Comparison of ENCODE assay signal across 13 mouse cellular contexts in the genomic region with DNA sequence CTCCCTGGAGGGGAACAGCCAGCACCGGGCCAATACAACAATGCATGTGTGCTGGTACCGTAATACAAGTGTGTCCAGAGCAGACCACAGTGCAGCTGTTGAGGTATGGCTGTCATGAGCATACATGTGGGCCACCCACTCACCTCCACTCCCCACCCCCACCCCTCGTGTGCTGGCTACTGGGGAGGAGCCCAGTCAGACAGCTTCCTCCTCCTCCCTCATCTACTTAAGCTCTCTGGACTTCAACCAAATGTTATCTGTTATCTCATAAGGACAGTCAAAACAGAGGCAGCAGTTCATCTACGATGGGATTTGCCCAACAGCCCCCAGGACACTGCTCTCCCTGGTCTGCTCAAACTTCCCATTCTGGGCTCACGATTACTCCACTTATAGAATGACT. TPM values are rescaled to one million over a fixed set of nuclear protein-coding genes. Genes with fewer than 3 reads are reported as not detected.
DNase-seq lines count a peak whose midpoint lies in the region; ATAC-seq and TF ChIP-seq lines count a peak whose summit lies in the region.
"Had no signal": no experiment of that assay in that cellular context is flagged by ENCODE, and none has a peak within 500 bp of the region (broad histone marks: within the 10 kb centered on the region; RNA-seq: fewer than 3 reads in every experiment).

No protein-coding gene starts in this region.

- H3K79me2 ChIP-seq in MEL (ENCODE audit: control insufficient read depth, insufficient read depth, low read length, poor library complexity), result no peaks in the 10 kb centered on the region

- no peaks in the 10 kb centered on the region for H3K27me3 ChIP-seq in hindbrain, embryonic 11.5 days (ENCODE audit: control insufficient read depth, insufficient read depth, low read length)
- H3K27me3 ChIP-seq in hindbrain, embryonic 12.5 days, result no peaks in the 10 kb centered on the region
- no peaks in the 10 kb centered on the region for H3K27me3 ChIP-seq in MEL (ENCODE audit: control insufficient read depth in 1 of 2, insufficient read depth in 2 of 2, low read length in 2 of 2)
- H3K27me3 ChIP-seq in forebrain, embryonic 16.5 days (replicated peaks; ENCODE audit: control insufficient read depth, insufficient read depth, low read length), result no peaks in the 10 kb centered on the region
- H3K27me3 ChIP-seq in liver, embryonic 14.5 days (ENCODE audit: control insufficient read depth, insufficient read depth, low read length), result no peaks in the 10 kb centered on the region
- H3K27me3 ChIP-seq: embryonic facial prominence, embryonic 13.5 days; lung, embryonic 15.5 days had no signal

- TF ChIP-seq CTCF in MEL (IDR thresholded peaks at IDR 0.05 in 2 of 3, conservative IDR thresholded peaks at IDR 0.05 in 1 of 3; ENCODE audit: control insufficient read depth in 1 of 3, insufficient read depth in 1 of 3, low read depth in 2 of 3, low read length in 3 of 3, poor library complexity in 1 of 3, severe bottlenecking in 1 of 3), result no peak
- TF ChIP-seq CTCF in liver, embryonic 14.5 days (IDR thresholded peaks at IDR 0.05; ENCODE audit: low read depth), result no peak

- 87% methylated on average over 5 of the region's 5 CpGs for WGBS in hindbrain, embryonic 11.5 days
- 88% methylated on average over 5 of the region's 5 CpGs for WGBS in hindbrain, embryonic 12.5 days
- WGBS in forebrain, embryonic 16.5 days, result 80% methylated on average over 5 of the region's 5 CpGs
- WGBS in liver, embryonic 14.5 days (ENCODE audit: insufficient replicate concordance), result 29% methylated on average over 5 of the region's 5 CpGs

- no peak overlapping the region for H3K4me3 ChIP-seq in hindbrain, embryonic 11.5 days (ENCODE audit: low read depth, low read length)
- H3K4me3 ChIP-seq in hindbrain, embryonic 12.5 days, result no peak overlapping the region
- H3K4me3 ChIP-seq in MEL (ENCODE audit: control insufficient read depth in 1 of 2, insufficient read depth in 1 of 2, low read depth in 2 of 2, low read length in 2 of 2), result no peak overlapping the region
- H3K4me3 ChIP-seq in forebrain, embryonic 16.5 days (replicated peaks; ENCODE audit: low read length), result no peak overlapping the region
- H3K4me3 ChIP-seq in liver, embryonic 14.5 days (ENCODE audit: insufficient read depth in 1 of 2, low read depth in 2 of 2, low read length in 2 of 2), result no peak overlapping the region
- H3K4me3 ChIP-seq: embryonic facial prominence, embryonic 13.5 days; lung, embryonic 15.5 days had no signal

- peak; percentile 40; the same call in 1 of the 2 replicates for ATAC-seq in hindbrain, embryonic 11.5 days (ENCODE audit: low FRiP score)
- ATAC-seq in hindbrain, embryonic 12.5 days (ENCODE audit: low FRiP score), result no peak
- ATAC-seq in forebrain, embryonic 16.5 days, result 0 out of 2 replicates have a peak, but pooled peaks have one; percentile 19
- ATAC-seq in liver, embryonic 14.5 days (ENCODE audit: insufficient read depth), result peak; percentile 72

- no peaks in the 10 kb centered on the region for H3K9me3 ChIP-seq in hindbrain, embryonic 11.5 days (ENCODE audit: control insufficient read depth, low read length)
- H3K9me3 ChIP-seq in hindbrain, embryonic 12.5 days (replicated peaks), result no peaks in the 10 kb centered on the region
- no peaks in the 10 kb centered on the region for H3K9me3 ChIP-seq in MEL (replicated peaks; ENCODE audit: insufficient read depth, low read length)
- H3K9me3 ChIP-seq in forebrain, embryonic 16.5 days (ENCODE audit: control insufficient read depth, low read length), result no peaks in the 10 kb centered on the region
- H3K9me3 ChIP-seq in liver, embryonic 14.5 days (ENCODE audit: control insufficient read depth, low read length), result no peaks in the 10 kb centered on the region
- H3K9me3 ChIP-seq: embryonic facial prominence, embryonic 13.5 days; lung, embryonic 15.5 days had no signal

- TF ChIP-seq POLR2A in MEL (IDR thresholded peaks at IDR 0.05; ENCODE audit: control insufficient read depth in 1 of 2, insufficient read depth in 1 of 2, low read depth in 1 of 2, low read length in 2 of 2, poor library complexity in 1 of 2), result peak in 1 of 2 experiments; percentile 46; a peak in 1 of 4 replicates

- no peak overlapping the region for H3K27ac ChIP-seq in hindbrain, embryonic 11.5 days (ENCODE audit: low read depth, low read length)
- no peak overlapping the region for H3K27ac ChIP-seq in hindbrain, embryonic 12.5 days
- H3K27ac ChIP-seq in MEL (ENCODE audit: control insufficient read depth, low read depth, low read length), result peak overlapping the region; percentile 37
- no peak overlapping the region for H3K27ac ChIP-seq in forebrain, embryonic 16.5 days (ENCODE audit: low read length)
- H3K27ac ChIP-seq in liver, embryonic 14.5 days, result no peak overlapping the region
- H3K27ac ChIP-seq: lung, embryonic 15.5 days had no signal

- no peak; the same call in 1 of the 2 replicates for TF ChIP-seq RAD21 in MEL (IDR thresholded peaks at IDR 0.05; ENCODE audit: low read depth, low read length)

- no peak overlapping the region for H3K9ac ChIP-seq in hindbrain, embryonic 11.5 days (ENCODE audit: low read depth, low read length)
- no peak overlapping the region for H3K9ac ChIP-seq in hindbrain, embryonic 12.5 days
- no peak overlapping the region for H3K9ac ChIP-seq in MEL (ENCODE audit: control insufficient read depth, low read depth, low read length, poor library complexity, severe bottlenecking)
- H3K9ac ChIP-seq in forebrain, embryonic 16.5 days (replicated peaks; ENCODE audit: low read depth, low read length), result no peak overlapping the region
- H3K9ac ChIP-seq in liver, embryonic 14.5 days (replicated peaks), result no peak overlapping the region
- H3K9ac ChIP-seq: embryonic facial prominence, embryonic 13.5 days; lung, embryonic 15.5 days had no signal

- H3K4me1 ChIP-seq in hindbrain, embryonic 11.5 days (replicated peaks; ENCODE audit: control insufficient read depth, insufficient read depth, low read length), result no peaks in the 10 kb centered on the region
- H3K4me1 ChIP-seq in hindbrain, embryonic 12.5 days, result no peaks in the 10 kb centered on the region
- peaks cover 19 to 38% of the 10 kb centered on the region in 2 experiments for H3K4me1 ChIP-seq in MEL (ENCODE audit: control insufficient read depth in 1 of 2, insufficient read depth in 2 of 2, low read length in 2 of 2)
- no peaks in the 10 kb centered on the region for H3K4me1 ChIP-seq in forebrain, embryonic 16.5 days (replicated peaks; ENCODE audit: control insufficient read depth, insufficient read depth, low read length)
- H3K4me1 ChIP-seq in liver, embryonic 14.5 days (replicated peaks; ENCODE audit: control insufficient read depth in 2 of 2, insufficient read depth in 2 of 2, low read length in 1 of 2), result peaks cover 3 to 8% of the 10 kb centered on the region in 2 experiments; a peak in 3 of 4 replicates
- H3K4me1 ChIP-seq: lung, embryonic 15.5 days had no signal

- DNase-seq in hindbrain, embryonic 11.5 days (ENCODE audit: low spot score), result no peak
- DNase-seq in MEL (ENCODE audit: low read depth, low spot score), result peak; percentile 85
- no peak for DNase-seq in liver, embryonic 14.5 days (ENCODE audit: low read depth in 3 of 3, low spot score in 3 of 3)
- no peak for DNase-seq in B cell, adult 2 months
- DNase-seq in spleen, adult 18-20 months, result no peak
- no peak for DNase-seq in ovary, adult 18-20 months (ENCODE audit: low spot score)
- DNase-seq: cerebellum, adult 8-10 months; gastrocnemius, postnatal 25 days; retina, postnatal 1 day had no signal

- peak; percentile 92 for TF ChIP-seq EP300 in MEL (IDR thresholded peaks at IDR 0.05; ENCODE audit: low read depth in 1 of 2, low read length in 2 of 2)
- TF ChIP-seq EP300 in liver, embryonic 14.5 days (IDR thresholded peaks at IDR 0.05; ENCODE audit: low read depth), result no peak

- no peak overlapping the region for H3K4me2 ChIP-seq in hindbrain, embryonic 11.5 days (replicated peaks; ENCODE audit: low read depth, low read length)
- no peak overlapping the region for H3K4me2 ChIP-seq in hindbrain, embryonic 12.5 days (replicated peaks)
- H3K4me2 ChIP-seq in forebrain, embryonic 16.5 days (ENCODE audit: low read length), result no peak overlapping the region
- no peak overlapping the region for H3K4me2 ChIP-seq in liver, embryonic 14.5 days (ENCODE audit: low read depth)
- H3K4me2 ChIP-seq: embryonic facial prominence, embryonic 13.5 days; lung, embryonic 15.5 days had no signal

- H3K36me3 ChIP-seq in hindbrain, embryonic 11.5 days (ENCODE audit: control insufficient read depth, insufficient read depth, low read length), result peaks cover 3% of the 10 kb centered on the region
- peaks cover 42% of the 10 kb centered on the region for H3K36me3 ChIP-seq in hindbrain, embryonic 12.5 days
- H3K36me3 ChIP-seq in MEL (ENCODE audit: control insufficient read depth in 1 of 2, insufficient read depth in 2 of 2, low read length in 2 of 2), result peaks cover 18 to 42% of the 10 kb centered on the region in 2 experiments
- H3K36me3 ChIP-seq in forebrain, embryonic 16.5 days (ENCODE audit: control insufficient read depth, insufficient read depth), result peaks cover 18% of the 10 kb centered on the region; the same call in 1 of the 2 replicates
- H3K36me3 ChIP-seq in liver, embryonic 14.5 days (replicated peaks; ENCODE audit: control insufficient read depth, insufficient read depth, low read depth), result peaks cover 13% of the 10 kb centered on the region

TF ChIP-seq in MEL, 35 proteins besides CTCF, POLR2A, EP300 and RAD21 (continues in another document):
- TF ChIP-seq ZNF384 (IDR thresholded peaks at IDR 0.05; ENCODE audit: low read depth, low read length) (no peak), ELF1 (IDR thresholded peaks at IDR 0.05; ENCODE audit: low read depth, low read length) (0 out of 2 replicates have a peak, but pooled peaks have one; percentile 39), ZKSCAN1 (IDR thresholded peaks at IDR 0.05; ENCODE audit: low read depth, low read length) (no peak), TAL1 (IDR thresholded peaks at IDR 0.05; ENCODE audit: low read length) (peak; percentile 85), RCOR1 (IDR thresholded peaks at IDR 0.05; ENCODE audit: low read depth, low read length) (peak; percentile 87), SMC3 (IDR thresholded peaks at IDR 0.05; ENCODE audit: low read depth, low read length) (peak; percentile 15; the same call in 1 of the 2 replicates), ZC3H11A (IDR thresholded peaks at IDR 0.05; ENCODE audit: low read depth, low read length) (no peak), POLR2AphosphoS2 (IDR thresholded peaks at IDR 0.05; ENCODE audit: low read length) (peak; percentile 93)

RNA-seq across cellular contexts. Expression of gene Stk25, which starts 39.5 kb away (rescaled TPM):
- 227 and 232 TPM in 2 replicates for polyA plus RNA-seq in hindbrain, embryonic 11.5 days (2014; fragmentation: Nextera tagmentation; extraction: Ambion mirVana)
- polyA plus RNA-seq in hindbrain, embryonic 12.5 days (2016; fragmentation: Nextera tagmentation; extraction: Ambion mirVana), result 249 and 254 TPM in 2 replicates
- 58.6 and 66.1 TPM in 2 replicates for total RNA-seq in MEL (2012; rRNA removed)
- 100 to 1,000 TPM in 1 of 2 experiments, not detected in 1; 128 TPM for polyA plus RNA-seq in MEL (2012; ENCODE audit: insufficient read depth in 1 of 2, insufficient read length in 2 of 2, low read depth in 1 of 2, low replicate concordance in 2 of 2, missing spikeins in 1 of 2)
- 316 and 341 TPM in 2 replicates for polyA plus RNA-seq in forebrain, embryonic 16.5 days (2015; fragmentation: Nextera tagmentation; extraction: Ambion mirVana)
- polyA plus RNA-seq in liver, embryonic 14.5 days (2012; rRNA removed), result 28.4 and 39.2 TPM in 2 replicates
- 39.9 and 41.1 TPM in 2 replicates for polyA plus RNA-seq in liver, embryonic 14.5 days (2014; fragmentation: Nextera tagmentation; extraction: Ambion mirVana)
